ENCODE assay signal across 21 mouse cellular contexts in genomic region chr1:62772391-62772790, GRCm38 (mm10).
"Had no signal": no experiment of that assay in that cellular context is flagged by ENCODE, and none has a peak within 500 bp of the region (broad histone marks: within the 10 kb centered on the region; RNA-seq: fewer than 3 reads in every experiment).

No protein-coding gene starts in this region.

- H3K4me3 ChIP-seq: kidney, embryonic 15.5 days; liver, embryonic 13.5 days; megakaryocyte, embryonic 14.5 days; midbrain, embryonic 10.5 days; midbrain, embryonic 13.5 days; myocyte; neural tube, embryonic 13.5 days had no signal

- H3K4me2 ChIP-seq: kidney, embryonic 15.5 days; lung, embryonic 14.5 days; midbrain, embryonic 13.5 days; neural tube, embryonic 13.5 days had no signal

- H3K27me3 ChIP-seq: liver, embryonic 13.5 days; neural tube, embryonic 13.5 days had no signal

- H3K9ac ChIP-seq: kidney, embryonic 15.5 days; liver, embryonic 13.5 days; lung, embryonic 14.5 days; midbrain, embryonic 13.5 days; neural tube, embryonic 13.5 days had no signal

- H3K36me3 ChIP-seq: kidney, embryonic 15.5 days; liver, embryonic 13.5 days had no signal

- ATAC-seq: lung, postnatal 0 days; midbrain, embryonic 13.5 days; midbrain, embryonic 16.5 days had no signal

- H3K9me3 ChIP-seq: kidney, embryonic 15.5 days; liver, embryonic 13.5 days; megakaryocyte, embryonic 14.5 days; midbrain, embryonic 10.5 days; midbrain, embryonic 13.5 days; neural tube, embryonic 13.5 days had no signal

- DNase-seq: kidney, adult 8-10 months; kidney, postnatal 10 days; kidney, postnatal 36 days; layer of hippocampus, adult 9-11 months; lung, embryonic 14.5 days; lung, postnatal 36 days; retina, postnatal 1 day; right cerebral cortex, postnatal 25 days; spleen, adult 18-20 months; thymus, adult 2 months; thymus, postnatal 14 days; thymus, postnatal 4 days had no signal

- H3K27ac ChIP-seq: kidney, embryonic 15.5 days; midbrain, embryonic 10.5 days; midbrain, embryonic 13.5 days; neural tube, embryonic 13.5 days had no signal
